12 mouse cellular contexts compared by ENCODE assay signal in genomic region chr9:6339394-6339793, GRCm38 (mm10).
"Had no signal": no experiment of that assay in that cellular context is flagged by ENCODE, and none has a peak within 500 bp of the region (broad histone marks: within the 10 kb centered on the region; RNA-seq: fewer than 3 reads in every experiment).

No protein-coding gene starts in this region.

- H3K27me3 ChIP-seq: kidney, embryonic 15.5 days; liver, embryonic 15.5 days; midbrain, embryonic 15.5 days; neural tube, embryonic 12.5 days had no signal

- H3K36me3 ChIP-seq: kidney, embryonic 15.5 days; limb, embryonic 10.5 days; liver, embryonic 15.5 days; midbrain, embryonic 15.5 days; neural tube, embryonic 12.5 days had no signal

- H3K27ac ChIP-seq: kidney, embryonic 15.5 days; left cerebral cortex, adult 2 months; limb, embryonic 10.5 days; liver, embryonic 15.5 days; midbrain, embryonic 15.5 days; neural tube, embryonic 12.5 days had no signal

- H3K4me2 ChIP-seq: kidney, embryonic 15.5 days; liver, embryonic 11.5 days; liver, embryonic 15.5 days; midbrain, embryonic 15.5 days; neural tube, embryonic 12.5 days had no signal

- H3K4me1 ChIP-seq: limb, embryonic 10.5 days; liver, embryonic 15.5 days; midbrain, embryonic 15.5 days; neural tube, embryonic 12.5 days had no signal

- H3K9ac ChIP-seq: kidney, embryonic 15.5 days; liver, embryonic 15.5 days; midbrain, embryonic 15.5 days; neural tube, embryonic 12.5 days had no signal

- ATAC-seq: lung, postnatal 0 days; midbrain, embryonic 15.5 days had no signal

- H3K4me3 ChIP-seq: kidney, embryonic 15.5 days; left cerebral cortex, adult 2 months; limb, embryonic 10.5 days; liver, embryonic 15.5 days; midbrain, embryonic 15.5 days; neural tube, embryonic 12.5 days had no signal

- H3K9me3 ChIP-seq: kidney, embryonic 15.5 days; limb, embryonic 10.5 days; liver, embryonic 15.5 days; midbrain, embryonic 15.5 days; neural tube, embryonic 12.5 days had no signal

- DNase-seq: kidney, postnatal 14 days; lung, adult 2 months; lung, postnatal 36 days; right cerebral cortex, postnatal 25 days had no signal
